Mouse (Mus musculus) ES-Bruce4 (cell line): ENCODE data around the gene Zfp704.

Experiments
- CTCF ChIP-seq: IDR thresholded peaks from one replicate; pipeline ENCODE4 v1.8.1; 2011; ENCODE audit warnings: low read depth, low read length
- POLR2A ChIP-seq: IDR thresholded peaks from one replicate; pipeline ENCODE4 v1.8.1; 2011; ENCODE audit warnings: low read length; ENCODE audit not compliant: insufficient read depth

GRCm38 (mm10) chr3:9628041-9628440 is 18.2 kb upstream of the Zfp704 start:
- TF ChIP-seq CTCF: no peak
- no peak for TF ChIP-seq POLR2A
